Mouse (Mus musculus): ENCODE measurements around the gene Snap29. TPM values are rescaled to one million over a fixed set of nuclear protein-coding genes. Genes with fewer than 3 reads are reported as not detected.

Snap29 gene
- total RNA-seq, 4 experiments from 2014 or later, result 26.7 to 32.4 (median 29.4) TPM

DNA sequence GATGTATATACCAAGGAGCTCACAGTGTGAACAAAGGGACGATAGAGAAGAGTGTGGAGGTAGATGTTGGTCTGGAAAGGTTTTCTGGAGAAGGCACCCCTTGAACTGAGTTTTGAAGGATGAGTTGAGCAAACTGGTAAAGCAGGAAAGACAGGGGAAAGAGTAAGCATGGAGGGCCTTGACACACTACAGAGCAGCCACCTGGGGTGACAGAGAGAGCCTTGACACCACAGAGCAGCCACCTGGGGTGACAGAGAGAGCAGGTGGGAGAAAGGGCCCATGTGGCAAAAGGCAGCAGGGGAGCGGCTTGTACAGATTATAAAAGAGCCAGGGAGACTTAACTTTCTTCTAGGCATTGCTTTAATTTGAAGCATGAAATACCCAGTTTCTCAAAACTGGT is 69.0 kb downstream of the Snap29 start:
- no peak for DNase-seq

DNA sequence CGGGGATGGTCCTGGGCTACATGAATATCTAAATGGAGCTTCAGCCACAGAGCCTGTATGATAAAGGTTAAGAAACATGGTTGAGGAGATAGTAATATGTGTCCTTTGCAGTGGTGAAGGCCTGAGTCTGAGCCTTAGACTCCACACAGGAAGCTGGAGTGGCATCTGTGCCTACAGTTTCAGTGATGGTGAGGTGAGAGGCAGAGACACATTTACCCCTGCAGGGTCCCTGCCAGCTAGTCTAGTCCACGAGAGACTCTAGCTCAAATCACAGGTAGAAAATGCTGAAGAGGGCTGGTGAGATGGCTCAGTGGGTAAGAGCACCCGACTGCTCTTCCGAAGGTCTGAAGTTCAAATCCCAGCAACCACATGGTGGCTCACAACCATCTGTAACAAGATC is 69.5 kb downstream of the Snap29 start:
- no peak for DNase-seq

DNA sequence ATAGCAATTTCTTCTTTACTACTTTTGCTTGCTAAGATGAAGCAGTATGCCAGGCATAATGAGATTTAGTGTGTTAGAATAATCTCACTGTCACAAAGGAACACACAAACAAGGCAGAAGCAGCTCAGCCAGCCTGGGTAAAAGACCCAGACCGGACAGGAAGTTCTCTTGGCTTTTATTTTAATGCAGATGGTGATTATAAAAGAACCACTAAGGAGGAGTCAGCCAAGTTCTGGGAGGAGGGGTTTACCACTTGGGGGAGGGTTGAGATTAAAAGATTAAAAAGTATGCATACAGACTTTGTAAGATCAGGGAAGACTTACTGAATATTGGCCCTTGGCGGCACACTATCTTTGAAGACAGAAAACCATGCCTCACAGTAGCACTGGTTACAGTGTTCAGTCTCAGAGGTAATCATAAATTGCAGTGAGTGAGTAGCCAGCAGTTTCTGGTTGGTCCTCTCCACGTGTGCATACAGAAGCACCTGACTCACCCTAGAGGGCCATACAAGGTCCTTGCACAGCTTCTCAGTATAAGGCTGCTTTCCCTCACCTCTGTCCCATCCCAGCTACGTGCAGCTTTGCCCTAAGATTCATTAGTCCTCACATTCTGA is 72.7 kb downstream of the Snap29 start:
- no peak for DNase-seq

Other genes with a start within 250 kb of the Snap29 start
- 100 to 1,000 TPM; 162 to 223 (median 198) TPM for gene Ube2l3, start 203.3 kb upstream of the Snap29 start, total RNA-seq (2022)
- under 1 TPM in 2 of 4 experiments, not detected in 2; 0.09 to 0.14 TPM for gene Rimbp3, start 197.4 kb upstream of the Snap29 start, total RNA-seq (2022)
- 1 to 10 TPM; 2.0 to 3.7 (median 3.4) TPM for gene Hic2, start 172.4 kb upstream of the Snap29 start, total RNA-seq (2022)
- gene Tmem191c, start 129.9 kb upstream of the Snap29 start, total RNA-seq (2022), result 10 to 100 TPM in 3 of 4 experiments, 1 to 10 TPM in 1; 9.3 to 30.7 (median 19.6) TPM
- under 1 TPM; 0.15 to 0.52 (median 0.35) TPM for gene Serpind1, start 74.6 kb upstream of the Snap29 start, total RNA-seq (2022)
- 100 to 1,000 TPM in 2 of 4 experiments, 10 to 100 TPM in 2; 86.3 to 111 (median 102) TPM for gene Pi4ka, start 328 bp downstream of the Snap29 start, total RNA-seq (2022)
- 10 to 100 TPM; 27.7 to 38.9 (median 36.1) TPM for gene Crkl, start 46.0 kb downstream of the Snap29 start, total RNA-seq (2022)
- gene Aifm3, start 83.6 kb downstream of the Snap29 start, total RNA-seq (2022), result 10 to 100 TPM in 3 of 4 experiments, 1 to 10 TPM in 1; 7.9 to 47.0 (median 29.0) TPM
- 100 to 1,000 TPM in 2 of 4 experiments, 10 to 100 TPM in 2; 64.4 to 118 (median 88.8) TPM for gene Lztr1, start 102.7 kb downstream of the Snap29 start, total RNA-seq (2022)
- gene Thap7, start 125.2 kb downstream of the Snap29 start, total RNA-seq (2022), result 10 to 100 TPM; 40.6 to 51.2 (median 45.5) TPM
- gene Lrrc74b, start 155.3 kb downstream of the Snap29 start, total RNA-seq (2022), result under 1 TPM in 3 of 4 experiments, not detected in 1; 0.12 to 0.46 (median 0.34) TPM
- gene P2rx6, start 155.9 kb downstream of the Snap29 start, total RNA-seq (2022), result 1 to 10 TPM in 2 of 4 experiments, under 1 TPM in 2; 0.55 to 2.9 (median 1.6) TPM
- 10 to 100 TPM in 3 of 4 experiments, 1 to 10 TPM in 1; 7.9 to 47.4 (median 28.9) TPM for gene Slc7a4, start 177.2 kb downstream of the Snap29 start, total RNA-seq (2022)
- gene Smpd4, start 213.4 kb downstream of the Snap29 start, total RNA-seq (2022), result 10 to 100 TPM; 33.4 to 48.2 (median 40.4) TPM
- 1 to 10 TPM in 3 of 4 experiments, under 1 TPM in 1; 0.81 to 3.8 (median 2.1) TPM for gene Ccdc74a, start 240.5 kb downstream of the Snap29 start, total RNA-seq (2022)

Data from adrenal gland, adult 8-10 months (tissue).